Mouse (Mus musculus) c-Kit-positive CD71-negative TER-119-negative erythroid progenitor cells, embryonic 14.5 days (primary cell): Measurements from ENCODE around the gene Lif.

Experiments
- DNase-seq: peaks from one replicate; pipeline ENCODE4 v3.0.0-alpha.2; 2013; ENCODE audit warnings: low read depth

The Lif gene

DNA sequence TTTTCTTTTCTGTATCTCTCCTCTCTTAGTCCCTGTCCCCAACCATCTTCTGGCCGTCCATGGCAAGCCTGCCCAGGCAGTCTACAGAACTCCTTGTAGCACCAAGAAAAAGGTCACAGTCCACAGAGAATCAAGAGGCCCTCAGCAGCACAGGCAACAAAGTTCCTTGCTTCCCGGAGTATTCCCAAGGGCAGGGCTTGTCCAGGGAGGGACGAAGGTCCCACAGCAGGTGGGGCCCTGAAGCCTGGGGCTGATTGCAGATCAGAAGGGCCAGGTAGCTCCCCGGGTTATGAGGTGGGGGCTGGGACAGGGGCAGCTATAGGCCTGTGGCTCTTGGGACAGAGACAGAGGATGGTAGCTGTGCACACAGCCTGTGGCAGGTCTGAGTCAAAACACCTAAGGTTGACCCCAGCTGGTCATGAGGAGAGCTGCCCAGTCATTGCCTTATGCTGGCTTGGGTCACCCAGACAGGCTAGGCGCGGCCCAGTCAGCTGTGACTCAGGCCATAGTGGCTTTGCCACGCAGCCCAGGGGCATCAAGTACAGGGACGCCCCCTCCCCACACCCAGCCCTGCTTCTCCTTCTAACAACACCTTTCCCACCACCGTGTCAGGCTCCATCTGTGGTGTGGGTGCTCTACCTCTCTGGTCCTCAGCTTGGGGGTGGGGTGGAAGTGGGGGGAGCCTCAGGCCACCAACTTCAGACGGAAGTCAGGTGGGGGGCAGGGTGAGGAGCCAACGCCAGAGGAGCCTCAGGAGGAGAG, at the start of gene Lif:
TSS of gene Lif (plus strand) at position 712 of the 762 bp plus-strand sequence.
- DNase-seq, result no peak

DNA sequence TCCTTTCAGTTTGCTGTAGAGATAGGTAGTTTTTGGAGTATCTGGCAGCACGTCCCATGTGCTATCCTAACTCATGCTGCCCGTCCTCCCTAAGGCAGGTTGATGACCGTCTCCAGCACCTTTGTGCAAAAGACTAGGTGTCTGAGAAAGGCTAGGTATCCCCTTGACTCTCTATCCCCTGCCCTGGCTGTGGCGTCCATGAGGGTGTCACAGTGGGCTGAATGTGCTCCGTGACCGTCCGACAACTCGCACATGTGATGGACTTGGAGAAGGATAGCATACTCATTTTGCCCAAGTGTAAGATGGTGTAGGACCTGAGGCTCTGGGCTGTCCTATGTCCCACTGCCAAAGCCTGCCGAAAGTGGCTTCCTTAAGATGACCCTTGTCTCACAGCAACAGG, 49.7 kb upstream of the Lif start:
- DNase-seq, result no peak

DNA sequence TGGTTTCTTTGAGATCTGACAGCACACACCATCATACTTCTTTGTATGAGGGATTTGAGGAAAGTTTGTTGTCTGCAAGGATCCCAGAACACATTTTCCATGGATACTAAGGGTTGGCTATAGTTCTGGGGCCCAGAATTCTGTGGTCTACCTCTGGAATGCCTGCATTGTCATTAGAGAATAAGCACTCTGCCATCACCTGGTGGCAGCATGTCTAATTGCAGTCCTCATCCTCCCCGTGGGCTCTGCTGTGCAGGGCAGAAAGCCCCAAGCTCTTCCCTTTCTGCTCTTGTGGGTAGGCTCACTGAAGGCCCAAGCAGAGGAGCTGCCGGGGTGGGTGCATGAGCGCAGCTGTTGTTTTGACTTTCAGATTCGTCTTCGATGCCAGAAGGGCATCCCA, 47.8 kb upstream of the Lif start:
- DNase-seq, result no peak

DNA sequence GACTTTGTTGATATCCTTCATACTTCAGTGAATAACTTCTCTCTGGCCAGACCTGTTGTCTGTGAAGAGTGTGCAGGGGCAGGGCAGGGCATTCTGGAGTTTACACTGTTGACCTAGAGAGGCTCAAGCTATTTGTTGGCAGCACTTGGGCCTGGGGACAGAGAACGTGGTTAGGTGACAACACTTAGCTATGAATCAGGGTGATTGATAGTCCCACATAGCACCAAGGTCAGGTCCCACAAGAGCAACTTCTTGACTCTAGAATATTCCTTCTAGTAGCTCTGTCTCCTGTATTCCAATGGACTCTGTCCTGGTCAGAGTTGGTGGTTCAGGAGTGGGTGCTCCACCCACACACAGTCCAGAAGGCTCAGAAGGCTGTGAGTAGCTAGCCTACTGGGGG, 46.6 kb upstream of the Lif start:
- DNase-seq, result no peak

DNA sequence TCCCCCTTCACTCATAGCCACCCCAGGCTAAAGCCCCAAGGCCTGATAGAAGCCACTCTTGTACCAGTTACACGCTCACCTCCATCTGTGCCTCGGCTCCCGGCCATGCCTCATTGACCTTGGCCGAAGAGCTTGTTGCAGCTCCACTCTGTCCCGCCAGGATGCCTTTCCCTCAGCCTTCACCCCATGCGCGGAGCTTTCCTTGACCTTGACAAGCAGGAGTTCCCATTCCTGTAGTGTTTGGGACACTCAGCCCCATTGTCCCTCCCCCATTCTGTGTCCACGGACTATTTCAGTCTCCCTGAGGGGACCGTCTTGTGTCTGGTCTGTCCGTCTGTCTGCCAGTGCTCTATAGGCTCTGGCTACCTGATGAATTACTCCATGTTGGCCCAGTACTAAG, 44.2 kb upstream of the Lif start:
- DNase-seq, result no peak

DNA sequence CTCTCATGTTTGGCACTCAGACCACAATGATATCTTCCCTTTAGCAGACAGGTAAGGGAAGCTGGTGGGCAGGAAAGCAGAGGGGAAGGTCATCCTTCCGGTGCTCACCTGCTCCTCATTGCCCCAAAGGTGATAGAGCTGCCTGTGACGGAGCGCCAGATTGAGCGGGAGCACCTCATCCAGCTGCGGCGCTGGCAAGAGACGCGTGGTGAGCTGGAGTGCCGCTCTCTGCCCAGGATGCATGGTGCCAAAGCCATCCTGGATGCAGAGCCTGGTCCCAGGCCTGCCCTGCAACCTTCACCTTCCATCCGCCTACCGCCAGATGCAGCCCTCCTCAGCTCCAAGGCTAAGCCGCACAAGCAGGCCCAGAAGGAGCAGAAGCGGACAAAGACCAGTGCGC, 42.8 kb upstream of the Lif start:
- no peak for DNase-seq

DNA sequence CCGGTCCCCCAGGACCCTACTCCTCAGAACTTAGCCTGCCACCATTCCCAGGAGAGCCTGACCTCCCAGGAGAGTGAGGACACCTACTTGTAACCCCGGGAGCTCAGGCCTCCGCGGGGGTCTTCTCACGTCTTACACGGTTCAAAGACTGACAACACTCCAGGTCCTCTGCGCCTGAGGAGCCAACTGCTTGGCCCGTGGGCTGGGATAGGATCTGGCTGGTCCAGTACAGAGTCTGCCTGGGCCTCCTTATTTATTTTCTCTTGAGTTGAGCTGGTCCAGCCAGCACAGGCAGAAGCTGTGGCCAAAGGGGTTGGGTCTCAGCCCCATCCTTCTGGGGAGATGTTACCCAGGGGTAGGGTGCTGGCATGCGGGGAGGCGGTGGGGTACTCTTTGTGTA, 42.3 kb upstream of the Lif start:
- no peak for DNase-seq

DNA sequence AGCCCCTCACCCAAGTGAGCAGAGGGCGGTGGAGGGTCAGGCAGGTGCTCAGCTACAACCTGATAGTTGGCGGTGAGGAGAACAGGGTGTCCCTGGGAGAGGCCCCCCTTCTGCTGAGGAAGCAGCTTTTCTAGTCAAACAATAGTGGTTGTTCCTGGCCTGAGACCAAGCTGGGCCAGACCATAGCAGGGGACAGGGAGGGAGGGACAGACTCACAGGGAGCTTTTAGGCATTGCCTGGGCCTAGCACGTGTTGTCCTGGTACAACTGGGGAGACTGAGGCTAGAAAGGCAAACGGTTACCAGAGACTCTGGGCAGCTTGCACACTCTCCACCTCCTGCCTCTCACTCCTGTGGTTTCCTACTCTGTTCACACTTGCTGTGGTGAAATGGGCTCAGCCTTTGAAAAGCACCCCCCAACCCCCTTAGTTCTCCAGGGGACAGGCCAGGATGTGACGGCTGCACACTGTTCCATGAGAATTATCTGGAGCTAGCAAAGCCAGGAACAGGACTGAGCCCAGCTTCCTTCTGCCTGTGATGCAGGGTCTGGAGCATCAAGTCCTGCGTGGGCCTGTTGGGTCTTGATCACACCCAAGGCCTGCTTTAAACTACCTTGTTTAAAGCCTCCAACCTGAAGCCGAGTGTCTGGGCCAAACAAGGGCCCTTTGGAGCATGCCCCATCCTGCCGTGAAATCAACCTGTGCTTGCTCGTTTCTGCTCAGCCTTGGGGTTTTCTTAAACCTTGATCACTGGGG, 40.9 kb upstream of the Lif start:
- no peak for DNase-seq

DNA sequence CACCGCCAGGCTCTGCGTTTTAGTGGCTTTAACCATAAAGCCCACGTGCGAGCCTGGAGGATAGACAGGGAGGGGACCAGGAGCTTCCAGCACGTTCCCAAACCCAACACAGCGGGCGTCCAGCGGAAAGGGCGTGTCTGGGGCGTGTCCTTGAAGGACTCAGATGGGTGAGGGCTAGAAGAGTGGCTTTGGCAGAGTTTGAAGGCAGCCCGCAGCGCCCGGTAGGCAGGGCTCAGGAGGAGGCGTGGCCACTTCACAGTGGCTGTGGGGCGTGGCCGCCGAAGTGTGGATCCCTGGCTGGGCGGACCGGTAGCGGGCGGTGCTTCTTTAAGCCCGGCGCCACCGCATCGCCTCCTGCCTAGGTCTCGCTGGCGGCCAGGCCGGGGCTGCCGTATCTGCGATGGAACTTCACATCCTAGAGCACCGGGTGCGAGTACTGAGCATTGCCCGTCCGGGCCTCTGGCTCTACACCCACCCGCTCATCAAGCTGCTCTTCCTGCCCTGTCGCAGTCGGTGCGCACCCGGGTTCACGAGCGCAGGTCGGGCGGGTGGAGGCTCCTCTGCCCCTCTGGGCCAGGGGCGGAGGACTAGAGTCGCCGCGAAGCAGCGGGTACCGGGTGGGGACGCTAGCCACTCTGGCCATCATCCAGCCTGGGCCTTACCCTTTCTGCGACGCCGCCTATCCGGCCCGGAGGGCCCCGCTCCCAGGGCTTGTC, 39.3 kb upstream of the Lif start, which contains the start of gene Castor1:
TSS of gene Castor1 (plus strand) at position 312 of the 716 bp plus-strand sequence.
- peak; percentile 76 for DNase-seq

DNA sequence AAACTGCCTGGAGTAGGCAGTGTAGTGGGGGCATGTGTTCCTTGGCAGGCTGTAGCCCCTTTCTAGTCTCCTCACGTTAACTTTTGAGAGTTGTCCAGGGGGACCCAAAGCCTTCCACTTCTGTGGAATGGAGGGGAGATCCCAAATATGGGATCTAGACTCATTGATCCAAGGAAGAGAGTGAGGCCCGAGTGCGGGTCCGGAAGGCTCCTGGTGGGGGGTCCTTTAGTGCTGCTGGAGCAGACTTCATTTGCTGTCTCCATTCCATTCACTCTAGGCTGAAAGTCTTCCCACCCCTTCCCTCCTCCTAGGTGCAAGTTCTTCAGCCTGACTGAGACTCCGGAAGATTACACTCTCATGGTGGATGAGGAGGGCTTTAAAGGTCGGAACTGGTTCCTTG, 38.7 kb upstream of the Lif start:
- no peak for DNase-seq

DNA sequence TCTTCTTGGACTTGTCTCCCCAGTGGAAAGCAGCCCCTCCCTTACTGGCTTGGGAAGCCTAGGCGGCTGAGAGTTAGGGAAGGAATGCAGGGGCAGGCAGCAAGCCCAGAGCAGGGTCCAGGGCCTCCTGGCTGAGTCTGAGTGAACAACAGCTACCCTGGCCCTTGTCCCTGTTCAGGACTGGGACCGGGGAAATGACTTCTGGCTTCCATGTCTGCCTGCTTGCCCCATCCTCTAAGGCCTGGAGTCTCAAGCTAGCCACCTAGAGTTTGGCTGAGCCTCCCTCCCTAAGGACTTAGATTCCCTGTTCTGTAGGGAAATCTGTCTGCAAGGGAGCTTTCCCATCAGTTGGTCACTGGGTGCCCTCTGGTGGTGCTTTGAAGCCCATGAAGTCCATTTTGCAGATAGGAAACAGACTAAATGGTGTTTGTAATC, 38.0 kb upstream of the Lif start:
- DNase-seq, result no peak

DNA sequence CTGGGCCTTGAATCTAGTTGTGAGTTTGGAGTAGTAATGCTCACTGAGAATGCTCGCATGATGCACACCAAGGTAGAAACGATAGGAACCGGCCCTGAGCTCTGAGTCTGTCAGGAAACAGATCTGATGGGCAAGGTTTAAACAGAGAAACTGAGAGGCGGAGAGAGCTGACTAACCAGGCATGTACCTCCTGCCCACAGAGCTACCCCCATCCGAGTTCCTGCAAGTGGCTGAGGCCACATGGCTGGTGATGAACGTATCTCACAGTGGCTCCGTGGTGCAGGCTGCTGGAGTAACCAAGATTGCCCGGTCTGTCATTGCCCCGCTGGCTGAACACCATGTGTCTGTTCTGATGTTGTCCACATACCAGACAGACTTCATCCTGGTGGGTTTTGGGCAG, 37.4 kb upstream of the Lif start:
- no peak for DNase-seq

DNA sequence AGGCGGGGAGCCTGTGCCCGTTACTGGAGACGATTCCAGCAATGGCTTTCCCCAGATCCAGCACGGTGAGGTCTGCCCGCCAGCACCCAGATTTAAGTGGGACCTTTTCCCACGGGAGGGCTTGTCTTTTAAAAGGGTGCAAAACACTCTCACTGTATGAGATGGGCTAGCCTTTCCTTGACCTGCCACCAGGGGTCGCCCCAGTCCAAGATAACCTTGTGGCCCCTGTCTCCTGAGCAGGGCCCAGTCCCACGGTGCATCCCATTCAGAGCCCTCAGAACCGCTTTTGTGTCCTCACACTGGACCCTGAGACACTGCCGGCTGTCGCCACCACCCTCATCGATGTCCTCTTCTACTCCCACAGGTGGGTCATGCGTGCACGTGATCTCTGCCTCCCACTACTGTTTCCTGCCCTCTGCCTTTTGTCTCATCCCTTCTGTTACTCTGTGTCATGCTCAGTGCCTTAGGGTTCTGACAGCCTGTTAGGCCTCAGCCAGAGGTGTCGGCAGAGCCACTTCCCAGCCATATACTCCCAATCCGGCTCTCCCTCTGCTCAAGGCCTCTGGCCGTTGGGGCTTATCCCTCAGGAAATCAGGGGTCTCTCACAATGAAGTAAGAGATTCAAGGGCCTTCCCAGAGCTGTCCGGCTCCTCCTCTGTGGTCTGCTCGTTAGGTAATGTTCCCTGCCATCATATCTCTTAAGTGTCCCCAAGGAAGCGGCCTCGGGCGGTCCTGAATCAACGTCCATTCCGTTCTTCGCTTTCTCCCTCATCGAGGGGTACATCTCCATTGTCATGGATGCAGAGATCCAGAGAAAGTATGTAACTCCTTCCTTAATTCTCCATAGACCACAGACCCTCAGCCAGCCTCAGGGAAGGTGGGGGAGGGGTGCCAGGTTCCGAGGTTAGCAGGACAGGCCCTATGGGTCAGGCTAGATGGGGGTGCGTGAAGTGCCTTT, 36.6 kb upstream of the Lif start:
- DNase-seq, result peak; percentile 73

DNA sequence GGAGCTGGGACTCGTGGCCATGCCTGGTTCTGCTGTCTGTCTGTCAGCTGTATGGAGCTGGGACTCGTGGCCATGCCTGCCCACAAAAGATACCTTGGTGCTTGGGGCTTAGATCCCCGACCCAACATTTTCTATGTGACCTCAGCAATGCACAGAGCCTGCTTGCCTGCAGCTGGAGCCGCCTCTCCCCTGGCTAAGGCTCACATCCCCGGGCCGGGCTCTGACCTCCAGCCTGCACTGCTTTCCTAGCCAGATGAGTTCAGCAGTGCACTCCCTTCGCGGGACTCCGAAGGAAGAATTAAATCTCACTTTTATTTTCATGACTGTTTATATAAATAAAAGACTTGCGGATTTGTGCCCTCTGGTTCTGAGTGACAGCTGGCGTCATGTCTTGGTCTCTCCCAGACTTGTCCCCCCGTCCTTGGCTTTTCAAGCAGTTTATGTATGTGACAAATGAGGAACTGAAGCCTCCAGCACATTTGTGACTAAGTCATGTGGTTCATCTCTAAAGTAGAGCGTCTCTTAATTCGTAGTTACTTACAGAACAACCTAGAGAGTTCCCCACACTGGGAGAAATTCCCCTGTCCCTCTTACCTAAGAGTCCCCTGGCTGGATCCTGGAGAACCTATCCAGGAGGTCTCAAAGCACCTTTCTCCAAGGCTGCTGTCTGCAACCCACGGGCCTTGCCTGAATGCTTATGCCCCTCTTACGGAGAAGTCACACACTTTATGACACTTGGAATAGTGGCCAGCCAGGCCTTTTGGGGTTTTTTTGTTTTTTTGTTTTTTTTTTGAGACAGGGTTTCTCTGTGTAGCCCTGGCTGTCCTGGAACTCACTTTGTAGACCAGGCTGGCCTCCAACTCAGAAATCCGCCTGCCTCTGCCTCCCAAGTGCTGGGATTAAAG, 35.1 kb upstream of the Lif start:
- no peak for DNase-seq

DNA sequence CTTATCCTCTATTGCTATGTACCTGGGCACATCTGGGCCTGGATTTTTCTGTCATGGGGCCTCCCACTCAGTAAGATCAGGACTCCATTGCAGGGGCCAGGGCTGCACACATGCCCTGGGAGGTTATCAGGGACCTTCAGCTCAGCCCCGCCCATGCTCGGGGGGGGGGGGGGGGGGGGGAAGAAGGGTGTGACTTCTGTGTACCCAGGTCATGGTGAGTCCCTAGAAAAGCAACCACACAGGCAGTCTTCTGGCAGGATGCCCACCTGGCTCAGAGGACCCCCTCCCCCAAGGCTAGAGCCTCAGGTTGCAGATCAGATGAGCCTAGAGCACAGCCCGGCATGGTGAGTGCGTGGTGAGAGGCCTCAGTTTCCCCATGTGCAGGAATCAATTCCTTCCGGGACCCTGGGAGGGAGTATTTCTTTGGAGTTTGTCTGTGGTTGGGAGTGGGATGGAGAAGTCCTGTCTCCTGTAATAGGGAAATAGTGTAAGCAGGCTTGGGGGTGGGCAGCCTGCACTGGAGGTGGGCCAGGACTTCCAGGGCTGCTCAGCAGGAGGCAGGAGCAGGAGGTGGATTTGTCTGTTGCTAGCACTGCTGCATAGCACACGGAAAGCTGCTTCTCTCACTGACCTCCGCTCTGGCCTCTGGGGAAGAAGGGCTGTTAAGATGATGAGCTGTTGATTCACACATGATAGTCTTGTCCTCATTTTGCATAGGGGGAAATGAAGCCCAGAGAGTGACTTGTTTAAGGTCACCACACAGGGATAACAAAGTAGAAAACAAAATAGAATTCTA, 33.8 kb upstream of the Lif start:
- no peak for DNase-seq

DNA sequence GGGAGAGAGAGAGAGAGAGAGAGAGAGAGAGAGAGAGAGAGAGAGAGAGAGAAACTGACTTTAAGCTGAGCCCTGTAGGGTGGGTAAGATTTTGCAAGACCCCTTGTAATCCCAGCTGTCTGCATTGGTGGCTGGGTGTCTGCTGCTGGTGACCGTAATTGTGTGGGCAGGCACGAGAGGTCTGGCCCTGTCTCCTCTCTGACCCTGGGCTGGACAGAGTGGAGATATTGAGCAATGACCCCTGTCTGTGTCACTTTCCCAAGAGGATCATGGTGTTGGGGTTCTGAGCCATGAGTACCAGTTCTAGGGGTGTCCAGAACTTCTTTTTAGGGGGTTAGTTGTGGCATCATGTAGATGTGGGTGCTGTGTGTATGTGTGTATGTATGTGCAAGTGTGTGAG, 33.1 kb upstream of the Lif start:
- no peak for DNase-seq

DNA sequence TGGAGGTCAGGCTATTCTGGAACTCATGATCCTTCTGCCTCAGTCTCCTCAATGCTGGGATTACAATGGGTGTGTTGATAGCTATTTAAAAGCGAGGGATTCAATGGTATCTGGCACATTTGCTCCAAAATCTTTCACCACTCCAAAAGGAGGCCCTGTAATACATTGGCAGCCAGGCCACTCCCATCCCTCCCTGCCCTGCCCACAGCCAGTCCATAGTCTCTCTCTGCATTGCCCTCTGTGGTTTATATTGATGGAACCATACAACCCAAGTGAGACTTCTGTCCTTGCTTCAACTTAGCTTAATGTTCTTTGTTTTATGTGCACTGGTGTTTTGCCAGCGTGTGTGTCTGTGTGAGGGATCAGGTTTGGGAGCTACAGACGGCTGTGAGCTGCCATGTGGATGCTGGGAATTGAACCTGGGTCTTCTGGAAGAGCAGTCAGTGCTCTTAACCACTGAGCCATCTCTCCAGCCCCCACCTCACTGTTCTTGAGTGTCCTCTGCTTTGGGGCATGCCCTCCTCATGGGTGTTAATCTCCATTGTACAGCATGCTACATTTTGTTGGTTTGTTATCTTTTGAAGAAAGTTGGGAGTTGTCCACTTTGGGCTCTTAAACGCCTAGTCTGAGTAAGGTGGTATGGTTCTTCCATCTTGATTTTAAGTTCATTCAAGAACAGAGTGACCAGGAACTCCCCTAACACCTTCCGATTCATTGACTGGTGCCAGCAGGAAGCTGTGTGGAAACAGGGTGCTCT, 30.6 kb upstream of the Lif start:
- no peak for DNase-seq

DNA sequence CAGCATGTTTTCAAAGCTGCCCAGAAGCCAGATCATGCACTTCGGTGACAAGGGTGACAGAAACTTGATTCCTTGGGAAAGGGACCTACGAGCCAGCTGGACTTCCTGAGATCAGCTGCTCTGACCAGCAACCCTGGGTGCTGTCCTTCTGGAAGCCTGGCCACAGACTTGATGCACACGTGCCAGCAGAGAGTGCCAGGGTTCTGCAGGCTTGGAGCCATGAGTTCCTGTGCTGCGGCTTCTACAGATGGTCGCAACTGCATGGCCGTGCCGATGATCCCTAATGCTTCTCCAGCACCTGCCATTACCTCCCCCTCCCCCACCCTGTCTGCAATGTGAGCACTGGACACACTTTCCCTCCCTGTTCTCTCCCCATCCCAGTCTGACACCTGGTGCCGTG, 28.9 kb upstream of the Lif start:
- DNase-seq, result no peak

DNA sequence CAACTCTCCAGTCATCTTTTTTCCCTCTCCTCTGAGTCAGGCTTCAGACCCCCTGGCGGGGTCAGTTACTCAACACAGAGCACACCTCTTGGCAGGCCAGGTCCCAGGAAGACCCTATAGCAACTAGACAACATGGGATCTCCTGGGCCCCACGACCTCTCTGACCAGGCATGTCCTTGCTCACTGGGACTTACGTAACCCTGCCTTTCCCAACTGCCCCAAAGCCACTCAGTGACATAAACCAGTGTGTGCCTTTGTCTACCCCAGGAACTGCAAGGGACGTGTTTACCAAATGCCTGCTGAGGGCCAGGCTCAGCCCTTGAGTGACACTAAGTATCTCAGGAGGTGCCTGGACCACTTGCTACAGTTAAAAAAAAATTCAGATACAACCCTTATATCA, 27.5 kb upstream of the Lif start:
- no peak for DNase-seq
